Mouse (Mus musculus): ENCODE measurements around the gene Ddhd1. TPM values are rescaled to one million over a fixed set of nuclear protein-coding genes. Genes with fewer than 3 reads are reported as not detected.
A peak's percentile ranks its signal among the peaks of the same experiment; 100 is the strongest.

Ddhd1 gene
- 28.4 and 28.7 TPM in 2 replicates for polyA plus RNA-seq (2014; fragmentation: Nextera tagmentation; extraction: Ambion mirVana)

DNA sequence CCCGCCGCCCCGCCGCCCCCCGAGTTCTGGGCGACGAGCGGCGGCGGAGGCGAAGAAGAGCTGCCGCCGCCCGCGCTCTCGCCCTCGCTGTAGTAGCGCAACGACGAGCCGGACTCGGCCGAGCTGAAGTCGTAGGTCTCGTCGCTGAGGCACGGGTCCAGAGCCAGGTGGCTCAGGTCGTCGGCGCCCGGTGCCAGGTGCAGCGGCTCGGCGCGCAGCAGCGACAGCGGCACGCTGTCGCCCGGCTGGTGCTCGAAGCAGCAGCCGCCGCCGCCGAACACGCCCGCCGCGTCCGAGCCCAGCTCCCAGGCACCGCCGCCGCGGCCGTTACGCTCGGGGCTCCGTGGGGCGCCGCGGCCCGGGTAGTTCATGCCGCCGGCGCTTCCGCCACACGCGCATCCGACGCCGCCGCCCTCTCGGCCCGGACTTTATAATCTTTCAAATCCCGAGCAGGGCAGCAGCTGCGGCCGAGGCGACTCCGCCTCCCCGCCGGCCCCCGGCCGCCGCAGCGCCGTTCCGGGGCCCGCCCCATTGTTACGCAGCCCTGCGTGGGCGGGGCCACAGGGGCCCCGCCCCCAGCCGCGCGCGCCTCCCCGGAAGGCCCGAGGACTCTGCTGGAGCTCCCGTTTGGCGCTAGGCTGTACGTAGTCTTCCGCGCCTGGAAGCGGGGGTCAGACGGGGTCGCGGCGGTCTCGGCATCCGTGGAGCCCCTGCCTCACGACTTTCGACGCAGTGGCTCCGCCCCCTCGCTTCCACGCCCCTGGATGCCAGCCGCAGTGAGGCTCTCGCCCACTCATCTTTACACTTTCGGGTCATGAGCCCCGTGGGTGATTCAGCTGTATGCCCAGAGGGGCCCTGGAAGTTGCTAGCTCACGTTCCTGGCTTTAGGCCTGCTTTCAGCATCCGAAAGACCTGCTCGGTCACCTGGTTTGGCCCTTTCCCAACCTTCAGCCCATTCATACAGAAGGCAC lies at the start of gene Ddhd1:
Gene Ddhd1 (minus strand): TSS at position 503 of the 971 bp plus-strand sequence.
- H3K27ac ChIP-seq: peak within 1 kb of the TSS; percentile 95
- peak within 1 kb of the TSS; percentile 93 for H3K9ac ChIP-seq
- H3K4me3 ChIP-seq (replicated peaks; ENCODE audit: low read length): peak within 1 kb of the TSS; percentile 92
- ATAC-seq (ENCODE audit: low FRiP score): peak; percentile 95
- H3K4me2 ChIP-seq (replicated peaks): peak within 1 kb of the TSS; percentile 85
- H3K27me3 ChIP-seq (ENCODE audit: control insufficient read depth, insufficient read depth, low read length): no peaks in the 10 kb centered on the region
- peaks cover 35% of the 10 kb centered on the region for H3K4me1 ChIP-seq (replicated peaks; ENCODE audit: control insufficient read depth, insufficient read depth, low read length)
- WGBS: under 1% methylated on average over 114 of the region's 123 CpGs
- peak; percentile 90 for DNase-seq (ENCODE audit: low spot score)
- no peaks in the 10 kb centered on the region for H3K9me3 ChIP-seq (ENCODE audit: control insufficient read depth, low read length)
- H3K36me3 ChIP-seq (replicated peaks; ENCODE audit: control insufficient read depth, insufficient read depth): no peaks in the 10 kb centered on the region

DNA sequence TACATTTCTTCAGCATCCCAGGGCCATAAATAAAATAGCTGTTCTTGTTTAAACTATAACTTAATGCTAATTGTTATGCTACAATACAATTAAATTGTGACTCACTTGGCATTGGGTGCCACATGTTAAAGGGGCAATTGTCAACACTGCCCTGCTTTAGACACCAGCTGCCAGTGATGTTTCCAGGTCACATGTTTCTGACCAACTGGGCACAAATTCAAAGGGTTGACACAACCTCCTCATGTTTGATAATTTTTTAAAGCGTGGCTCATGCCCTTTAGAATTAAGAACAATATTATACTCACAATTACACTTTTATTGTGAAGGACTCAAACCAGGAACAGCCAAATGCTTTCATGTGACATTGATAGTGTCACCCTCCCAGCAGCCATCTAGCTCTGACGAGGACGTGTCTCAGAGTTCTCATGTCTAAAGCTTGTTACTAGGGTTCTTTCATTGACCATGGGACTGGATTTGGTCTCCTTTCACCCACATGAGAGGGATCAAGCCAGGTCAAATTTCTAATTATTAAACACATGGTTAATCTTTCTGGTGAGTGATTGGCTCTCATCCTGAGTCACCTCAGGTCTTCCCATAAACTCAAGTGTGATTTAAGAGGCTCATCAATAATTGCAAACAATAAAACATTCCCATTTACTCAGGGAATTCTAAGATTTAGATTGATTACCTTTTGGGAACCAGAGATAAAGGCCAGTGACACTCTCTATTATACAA lies 49.4 kb upstream of the Ddhd1 start:
- Histone ChIP-seq H3K4me2 (replicated peaks) (no peak overlapping the region), H3K27me3 (ENCODE audit: control insufficient read depth, insufficient read depth, low read length) (no peaks in the 10 kb centered on the region), H3K36me3 (replicated peaks; ENCODE audit: control insufficient read depth, insufficient read depth) (no peaks in the 10 kb centered on the region), H3K4me3 (replicated peaks; ENCODE audit: low read length) (no peak overlapping the region), H3K9ac (no peak overlapping the region), H3K27ac (no peak overlapping the region), H3K9me3 (ENCODE audit: control insufficient read depth, low read length) (no peaks in the 10 kb centered on the region), H3K4me1 (replicated peaks; ENCODE audit: control insufficient read depth, insufficient read depth, low read length) (no peaks in the 10 kb centered on the region)
- 44% methylated on average over 3 of the region's 3 CpGs for WGBS
- ATAC-seq (ENCODE audit: low FRiP score) (no peak), DNase-seq (ENCODE audit: low spot score) (no peak)

DNA sequence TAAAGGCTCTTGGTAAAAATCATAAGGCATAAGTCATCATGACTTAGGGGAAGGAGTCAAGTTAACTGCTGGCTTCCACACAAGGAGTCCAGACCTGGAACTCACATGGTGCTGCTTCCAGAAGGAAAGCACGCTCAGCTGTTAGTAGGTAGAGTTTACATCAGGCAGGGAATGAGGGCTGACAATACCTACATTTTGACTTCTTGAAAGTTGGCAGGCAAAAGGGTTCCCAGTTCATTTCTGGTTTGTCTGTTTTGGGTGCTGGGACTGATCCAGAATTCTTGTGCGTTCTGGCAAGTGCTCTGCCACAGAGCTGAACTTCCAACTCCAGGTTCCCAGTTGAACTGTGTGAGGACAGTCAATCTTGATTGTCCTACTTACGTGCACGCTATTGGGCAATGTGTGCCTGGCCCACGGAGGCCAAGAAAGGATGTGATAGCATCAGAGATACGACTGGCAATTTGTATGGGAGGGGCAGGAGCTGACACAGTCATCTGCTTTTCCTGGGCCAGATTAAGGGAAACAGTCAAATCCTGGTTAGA lies 42.2 kb upstream of the Ddhd1 start:
- H3K27me3 ChIP-seq (ENCODE audit: control insufficient read depth, insufficient read depth, low read length): no peaks in the 10 kb centered on the region
- H3K9ac ChIP-seq: no peak overlapping the region
- no peak overlapping the region for H3K4me3 ChIP-seq (replicated peaks; ENCODE audit: low read length)
- WGBS: 79% methylated on average over 6 of the region's 6 CpGs
- H3K9me3 ChIP-seq (ENCODE audit: control insufficient read depth, low read length): no peaks in the 10 kb centered on the region
- DNase-seq (ENCODE audit: low spot score) (no peak), ATAC-seq (ENCODE audit: low FRiP score) (no peak)
- no peaks in the 10 kb centered on the region for H3K36me3 ChIP-seq (replicated peaks; ENCODE audit: control insufficient read depth, insufficient read depth)
- H3K27ac ChIP-seq: no peak overlapping the region
- H3K4me1 ChIP-seq (replicated peaks; ENCODE audit: control insufficient read depth, insufficient read depth, low read length): no peaks in the 10 kb centered on the region
- H3K4me2 ChIP-seq (replicated peaks): no peak overlapping the region

DNA sequence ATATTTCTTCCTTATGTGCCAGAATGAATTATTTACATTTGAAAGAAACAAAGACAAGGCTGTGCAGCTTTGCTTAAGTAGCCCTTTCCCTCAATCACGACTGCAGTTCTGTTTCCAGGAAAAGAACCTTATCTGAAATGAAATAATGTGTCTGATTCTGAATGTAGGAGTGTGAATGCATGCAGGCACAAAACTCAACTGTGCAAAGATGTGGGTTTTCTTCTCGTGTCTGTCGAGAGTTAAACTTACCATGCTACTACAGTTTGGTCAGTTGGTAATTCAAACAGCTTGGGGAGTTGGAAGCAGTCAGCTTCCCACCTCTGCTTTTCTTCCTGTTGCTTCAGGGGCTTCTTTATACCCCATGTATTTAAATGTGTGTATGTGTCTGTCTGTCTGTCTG lies 40.9 kb upstream of the Ddhd1 start:
- no peak overlapping the region for H3K9ac ChIP-seq
- no peak overlapping the region for H3K27ac ChIP-seq
- H3K27me3 ChIP-seq (ENCODE audit: control insufficient read depth, insufficient read depth, low read length): no peaks in the 10 kb centered on the region
- no peak overlapping the region for H3K4me3 ChIP-seq (replicated peaks; ENCODE audit: low read length)
- no peaks in the 10 kb centered on the region for H3K36me3 ChIP-seq (replicated peaks; ENCODE audit: control insufficient read depth, insufficient read depth)
- H3K9me3 ChIP-seq (ENCODE audit: control insufficient read depth, low read length): no peaks in the 10 kb centered on the region
- H3K4me2 ChIP-seq (replicated peaks): no peak overlapping the region
- DNase-seq (ENCODE audit: low spot score) (no peak), ATAC-seq (ENCODE audit: low FRiP score) (no peak)
- H3K4me1 ChIP-seq (replicated peaks; ENCODE audit: control insufficient read depth, insufficient read depth, low read length): no peaks in the 10 kb centered on the region
- 69% methylated on average over 3 of the region's 3 CpGs for WGBS

DNA sequence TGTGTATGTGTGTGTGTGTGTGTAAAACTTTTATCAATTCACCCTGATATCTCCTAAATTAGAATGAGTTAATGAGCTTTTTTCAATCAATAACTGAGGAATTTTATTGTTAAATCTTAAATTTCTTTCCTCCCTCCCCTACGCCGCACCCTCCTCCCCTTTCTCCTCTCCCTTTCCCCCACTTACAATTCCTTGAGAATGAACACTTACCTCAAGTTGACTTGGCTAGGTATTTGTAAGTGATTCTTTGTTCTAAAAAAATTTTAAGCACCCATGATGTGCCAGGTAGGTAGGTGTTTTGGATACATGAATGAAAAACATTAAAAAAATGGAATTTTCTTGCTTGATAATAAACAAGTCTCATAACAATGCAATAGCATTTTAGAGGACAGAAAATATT lies 38.2 kb upstream of the Ddhd1 start:
- Histone ChIP-seq H3K4me1 (replicated peaks; ENCODE audit: control insufficient read depth, insufficient read depth, low read length) (no peaks in the 10 kb centered on the region), H3K9me3 (ENCODE audit: control insufficient read depth, low read length) (no peaks in the 10 kb centered on the region), H3K36me3 (replicated peaks; ENCODE audit: control insufficient read depth, insufficient read depth) (no peaks in the 10 kb centered on the region), H3K27me3 (ENCODE audit: control insufficient read depth, insufficient read depth, low read length) (no peaks in the 10 kb centered on the region), H3K9ac (no peak overlapping the region), H3K4me2 (replicated peaks) (no peak overlapping the region), H3K4me3 (replicated peaks; ENCODE audit: low read length) (no peak overlapping the region), H3K27ac (no peak overlapping the region)
- DNase-seq (ENCODE audit: low spot score) (no peak), ATAC-seq (ENCODE audit: low FRiP score) (no peak)
- 100% methylated on average over 2 of the region's 2 CpGs for WGBS

DNA sequence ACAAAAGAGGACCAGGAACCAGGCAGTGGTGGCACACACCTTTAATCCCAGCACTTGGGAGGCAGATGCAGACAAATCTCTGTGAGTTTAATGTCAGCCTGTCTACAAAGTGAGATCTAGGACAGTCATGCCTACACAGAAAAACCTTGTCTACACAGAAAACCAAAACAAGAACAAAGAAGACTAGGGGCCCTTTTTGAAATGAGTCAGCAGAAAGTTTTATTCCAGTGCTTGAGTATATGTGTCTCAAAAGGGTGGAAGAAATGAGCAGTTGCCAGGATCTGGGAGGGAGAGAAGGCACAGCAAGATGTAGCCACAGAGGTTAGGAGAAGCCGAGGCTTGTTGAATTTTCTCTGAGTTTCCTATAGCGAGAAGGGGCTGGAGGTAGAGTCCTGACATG lies 35.9 kb upstream of the Ddhd1 start:
- ATAC-seq (ENCODE audit: low FRiP score): no peak
- H3K9me3 ChIP-seq (ENCODE audit: control insufficient read depth, low read length): no peaks in the 10 kb centered on the region
- H3K4me3 ChIP-seq (replicated peaks; ENCODE audit: low read length): no peak overlapping the region
- H3K36me3 ChIP-seq (replicated peaks; ENCODE audit: control insufficient read depth, insufficient read depth): no peaks in the 10 kb centered on the region
- no peak overlapping the region for H3K27ac ChIP-seq
- 92% methylated on average over 2 of the region's 2 CpGs for WGBS
- peaks cover 5% of the 10 kb centered on the region; the same call in 1 of the 2 replicates for H3K4me1 ChIP-seq (replicated peaks; ENCODE audit: control insufficient read depth, insufficient read depth, low read length)
- DNase-seq (ENCODE audit: low spot score): no peak
- H3K27me3 ChIP-seq (ENCODE audit: control insufficient read depth, insufficient read depth, low read length): no peaks in the 10 kb centered on the region
- H3K4me2 ChIP-seq (replicated peaks): no peak overlapping the region
- H3K9ac ChIP-seq: no peak overlapping the region

DNA sequence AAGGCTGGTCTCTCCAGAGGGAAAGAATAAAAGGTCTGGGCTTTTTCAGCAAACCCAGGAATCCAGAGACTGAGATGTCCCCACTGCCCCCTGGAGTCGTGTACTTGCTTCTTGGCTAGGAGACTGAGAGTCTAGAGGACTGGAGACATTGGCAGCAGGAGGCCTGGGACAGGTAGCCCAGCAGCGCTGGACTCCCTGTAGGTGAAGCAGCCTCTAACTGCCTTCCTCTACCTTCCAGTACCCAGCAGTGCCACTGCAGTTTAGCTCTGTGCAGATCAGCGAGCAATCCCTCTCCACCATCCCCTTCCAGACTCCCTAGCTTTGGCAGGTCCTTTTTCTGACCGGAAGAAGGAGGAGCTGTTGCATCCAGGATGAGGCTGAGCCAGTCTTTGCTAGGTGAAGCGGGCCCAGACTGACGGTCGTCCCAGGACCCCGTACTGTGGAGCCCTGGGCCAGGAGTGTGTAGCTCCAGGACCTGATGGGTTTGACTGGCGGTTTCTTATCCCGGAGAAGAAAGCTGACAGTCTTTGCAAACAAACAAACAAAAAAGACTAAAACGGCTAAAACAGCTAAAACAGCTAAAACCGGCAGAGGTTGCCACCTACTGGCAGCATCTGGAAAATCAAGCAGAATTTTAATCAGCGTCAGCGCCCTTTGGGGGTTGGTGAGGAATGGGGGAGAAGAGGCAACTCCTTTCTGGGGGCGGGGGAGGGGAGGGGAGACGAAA lies 32.7 kb upstream of the Ddhd1 start:
- 1% methylated on average over 16 of the region's 16 CpGs for WGBS
- H3K27ac ChIP-seq: peak overlapping the region; percentile 78
- peak; percentile 84 for DNase-seq (ENCODE audit: low spot score)
- peak overlapping the region; percentile 48 for H3K4me3 ChIP-seq (replicated peaks; ENCODE audit: low read length)
- no peaks in the 10 kb centered on the region for H3K27me3 ChIP-seq (ENCODE audit: control insufficient read depth, insufficient read depth, low read length)
- H3K36me3 ChIP-seq (replicated peaks; ENCODE audit: control insufficient read depth, insufficient read depth): no peaks in the 10 kb centered on the region
- H3K9ac ChIP-seq: peak overlapping the region; percentile 68
- H3K4me2 ChIP-seq (replicated peaks): peak overlapping the region; percentile 59
- H3K9me3 ChIP-seq (ENCODE audit: control insufficient read depth, low read length): no peaks in the 10 kb centered on the region
- ATAC-seq (ENCODE audit: low FRiP score): peak; percentile 92
- H3K4me1 ChIP-seq (replicated peaks; ENCODE audit: control insufficient read depth, insufficient read depth, low read length): peaks cover 5% of the 10 kb centered on the region; the same call in 1 of the 2 replicates

DNA sequence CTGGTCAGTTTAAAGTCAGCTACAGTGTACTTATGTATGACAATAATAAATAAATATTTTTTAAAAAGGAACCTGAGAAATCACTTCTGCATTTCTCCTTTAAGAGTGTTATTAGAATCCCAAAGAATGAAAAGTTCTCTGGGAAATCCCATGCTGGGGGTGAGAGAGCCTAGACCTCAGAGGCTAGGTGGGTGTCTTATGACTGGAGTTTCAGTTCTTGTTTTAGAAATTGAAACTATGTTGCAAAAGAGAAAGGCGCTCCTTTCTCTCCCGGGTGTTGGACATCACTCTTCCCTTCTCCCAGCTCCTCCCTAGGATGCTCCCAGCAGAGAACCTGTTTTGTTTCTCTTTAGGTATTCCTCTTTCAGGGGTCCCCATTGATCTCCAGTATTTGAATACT lies 27.4 kb upstream of the Ddhd1 start:
- no peak for DNase-seq (ENCODE audit: low spot score)
- Histone ChIP-seq H3K9me3 (ENCODE audit: control insufficient read depth, low read length) (no peaks in the 10 kb centered on the region), H3K4me2 (replicated peaks) (no peak overlapping the region), H3K9ac (no peak overlapping the region), H3K27ac (no peak overlapping the region), H3K27me3 (ENCODE audit: control insufficient read depth, insufficient read depth, low read length) (no peaks in the 10 kb centered on the region), H3K36me3 (replicated peaks; ENCODE audit: control insufficient read depth, insufficient read depth) (no peaks in the 10 kb centered on the region), H3K4me3 (replicated peaks; ENCODE audit: low read length) (no peak overlapping the region), H3K4me1 (replicated peaks; ENCODE audit: control insufficient read depth, insufficient read depth, low read length) (peaks cover 1% of the 10 kb centered on the region; the same call in 1 of the 2 replicates)
- 82% methylated on average over 2 of the region's 2 CpGs for WGBS
- no peak for ATAC-seq (ENCODE audit: low FRiP score)
